Mouse (Mus musculus) gastrocnemius, postnatal 4 days (tissue): ENCODE results near the gene Rassf5. TPM values are rescaled to one million over a fixed set of nuclear protein-coding genes. Genes with fewer than 3 reads are reported as not detected.

Experiments used
- DNase-seq, 2 experiments: peaks; one replicate each; pipeline ENCODE4 v3.0.0; 2021 to 2022; ENCODE audit warnings: low spot score in 2 of 2, mixed read lengths in 2 of 2
- total RNA-seq, 2 experiments: library from RNA; stranded (reverse); gene quantifications; 2 replicates each; pipeline ENCODE4 v1.2.3; 2021

Rassf5 gene
- total RNA-seq, 2 experiments from 2014 or later = 6.4 to 7.9 TPM

- no peak for DNase-seq
Measured at GRCm38 (mm10) chr1:131139102-131140095, 105.7 kb downstream of the Rassf5 start.

GRCm38 (mm10) chr1:131138191-131139016 lies 106.7 kb downstream of the Rassf5 start, which contains the start of gene Dyrk3:
Gene Dyrk3 (minus strand): TSS chr1:131138340.
- DNase-seq = peak; percentile 75 to 87

- DNase-seq = no peak
Measured at GRCm38 (mm10) chr1:131137717-131138118, 107.3 kb downstream of the Rassf5 start.

- DNase-seq = no peak
Measured at GRCm38 (mm10) chr1:131137111-131137510, 107.9 kb downstream of the Rassf5 start.

- DNase-seq = no peak
Measured at GRCm38 (mm10) chr1:131135960-131136629, 109.0 kb downstream of the Rassf5 start.

- DNase-seq = no peak
Measured at GRCm38 (mm10) chr1:131134942-131135522, 110.0 kb downstream of the Rassf5 start.

- no peak for DNase-seq
Measured at GRCm38 (mm10) chr1:131134231-131134630, 110.8 kb downstream of the Rassf5 start.

Other genes starting within 250 kb of the Rassf5 start
- gene Il10, start 225.4 kb downstream of the Rassf5 start, total RNA-seq = not detected
- 100 to 1,000 TPM; 159 to 163 TPM for gene Mapkapk2, start 147.4 kb downstream of the Rassf5 start, total RNA-seq
- under 1 TPM; 0.17 to 0.29 TPM for gene Dyrk3, start 106.9 kb downstream of the Rassf5 start, total RNA-seq
- 10 to 100 TPM; 25.3 to 27.2 TPM for gene Eif2d, start 92.1 kb downstream of the Rassf5 start, total RNA-seq
- 1 to 10 TPM; 7.5 to 7.6 TPM for gene Ikbke, start 34.3 kb upstream of the Rassf5 start, total RNA-seq